Mouse (Mus musculus) embryo, embryonic 10.5 days (tissue): Measurements from ENCODE around the gene Ctdspl.

Source experiments
- DNase-seq: peaks from one replicate; pipeline ENCODE4 v3.0.0-alpha.2; 2015; ENCODE audit warnings: low spot score

Ctdspl gene

GRCm38 (mm10) chr9:118990490-118990889 is 64.2 kb downstream of the Ctdspl start:
- DNase-seq, result no peak

GRCm38 (mm10) chr9:118991750-118992585 is 65.7 kb downstream of the Ctdspl start:
- DNase-seq, result no peak

DNA sequence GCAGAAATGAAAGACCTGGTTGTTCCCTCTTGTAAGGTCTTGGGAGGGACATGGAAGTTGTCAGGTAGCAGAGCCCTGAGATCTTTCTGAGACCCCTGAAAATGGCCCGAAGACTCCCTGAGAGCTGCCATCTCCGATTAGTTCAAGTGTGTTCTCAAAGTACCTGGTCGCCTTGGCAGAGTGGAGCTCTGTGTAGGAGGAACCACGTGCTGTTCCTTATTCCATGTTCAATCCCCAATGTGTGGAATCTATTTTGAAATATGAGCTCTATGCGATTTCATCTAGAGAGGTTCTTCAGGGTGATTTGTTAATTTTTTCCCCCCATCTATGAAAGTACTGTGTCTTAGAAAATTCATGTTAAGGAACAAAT is 66.3 kb downstream of the Ctdspl start:
- DNase-seq, result no peak

DNA sequence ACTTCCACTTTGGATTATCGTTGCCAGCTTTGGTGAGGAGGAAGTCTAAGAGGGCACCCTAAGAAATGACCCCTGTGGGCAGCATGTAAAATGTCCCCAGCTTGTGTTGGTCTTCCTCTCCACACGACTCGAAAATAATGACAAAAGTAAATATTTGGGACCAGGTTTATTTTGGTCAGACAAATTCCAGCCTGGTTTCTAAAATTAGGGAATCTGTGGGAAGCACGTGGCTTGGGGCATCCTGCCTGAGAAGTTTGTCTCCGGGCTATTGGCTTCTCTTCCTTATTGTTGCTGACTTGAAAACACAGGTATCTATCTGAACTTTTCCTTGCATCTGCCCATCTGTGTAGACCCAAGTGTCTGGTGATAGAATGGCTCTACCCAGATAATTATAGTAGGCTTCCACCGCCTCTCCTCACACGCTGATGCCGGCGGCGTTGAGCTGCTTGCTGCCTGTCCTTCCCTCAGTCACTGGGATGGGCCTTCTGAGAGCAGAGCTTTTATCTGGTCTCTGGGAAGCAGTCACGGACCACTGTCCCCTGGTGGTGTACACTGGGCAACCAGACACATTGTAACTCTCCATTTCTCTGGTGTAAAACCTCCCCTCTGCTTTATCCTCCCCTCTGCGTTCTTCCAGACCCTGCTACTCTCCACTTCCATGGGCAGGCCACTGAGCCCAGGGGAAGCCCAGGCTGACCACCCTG is 68.4 kb downstream of the Ctdspl start:
- no peak for DNase-seq

DNA sequence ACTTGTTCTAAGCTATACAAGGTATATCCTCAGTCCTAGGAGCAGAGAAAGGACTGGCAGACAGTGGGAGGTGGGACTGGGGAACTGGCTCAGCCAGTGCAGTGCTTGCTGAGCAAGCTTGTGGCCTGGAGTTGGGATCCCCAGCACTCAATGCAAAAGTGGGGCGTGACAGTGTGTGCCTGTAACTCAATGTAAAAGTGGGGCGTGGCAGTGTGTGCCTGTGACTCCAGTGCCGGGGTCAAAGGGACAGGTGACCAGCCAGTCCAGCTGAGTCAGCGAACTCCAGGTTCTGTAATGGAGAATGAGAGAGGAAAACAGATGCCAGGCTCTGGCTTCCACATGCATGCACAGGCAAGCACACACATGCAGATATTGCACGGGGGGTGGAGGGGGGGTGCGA is 69.3 kb downstream of the Ctdspl start:
- no peak for DNase-seq

DNA sequence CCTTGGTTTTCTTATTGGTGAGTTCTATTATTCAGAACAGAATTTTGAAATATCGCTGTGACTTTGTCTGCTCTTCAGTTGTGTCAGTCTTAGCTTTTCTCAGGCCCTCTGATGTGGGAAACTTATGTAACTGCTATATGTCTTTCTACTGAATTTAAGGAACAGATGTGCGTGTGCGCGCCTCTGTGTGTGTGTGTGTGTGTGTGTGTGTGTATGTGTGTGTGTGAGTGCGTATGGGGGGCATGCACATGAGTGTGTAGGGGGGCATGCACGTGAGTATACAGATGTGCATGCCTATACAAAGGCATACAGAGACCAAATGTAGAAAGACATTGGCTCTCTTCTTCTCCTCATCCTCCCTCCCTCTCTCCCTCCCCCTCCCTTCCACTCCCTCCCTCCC is 71.0 kb downstream of the Ctdspl start:
- DNase-seq, result no peak

GRCm38 (mm10) chr9:119000196-119000595 is 73.9 kb downstream of the Ctdspl start:
- DNase-seq, result no peak

GRCm38 (mm10) chr9:119002267-119002666 is 76.0 kb downstream of the Ctdspl start:
- peak; percentile 18 for DNase-seq

- no peak for DNase-seq
Measured at GRCm38 (mm10) chr9:119003990-119004702, 77.9 kb downstream of the Ctdspl start.

DNA sequence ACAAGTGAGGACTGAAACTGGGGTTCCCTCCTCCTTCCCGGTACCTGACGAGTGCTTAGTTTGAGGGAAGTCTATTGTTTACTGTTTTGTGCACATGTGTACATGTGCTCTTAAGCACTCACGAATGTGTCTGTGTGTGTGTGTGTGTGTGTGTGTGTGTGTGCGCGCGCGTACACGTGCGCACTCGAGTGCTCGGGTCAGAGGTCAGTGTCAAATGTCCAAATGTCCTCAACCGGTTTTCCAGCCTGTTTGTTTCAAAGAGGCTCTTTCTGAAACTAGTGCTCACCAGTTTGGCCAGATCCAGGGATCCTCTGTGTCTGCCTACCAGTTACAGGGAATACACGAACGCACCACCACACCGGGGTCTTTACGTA is 78.4 kb downstream of the Ctdspl start:
- no peak for DNase-seq

GRCm38 (mm10) chr9:119005303-119006029 is 79.2 kb downstream of the Ctdspl start:
- DNase-seq, result no peak

GRCm38 (mm10) chr9:119007266-119007665 is 81.0 kb downstream of the Ctdspl start:
- no peak for DNase-seq

DNA sequence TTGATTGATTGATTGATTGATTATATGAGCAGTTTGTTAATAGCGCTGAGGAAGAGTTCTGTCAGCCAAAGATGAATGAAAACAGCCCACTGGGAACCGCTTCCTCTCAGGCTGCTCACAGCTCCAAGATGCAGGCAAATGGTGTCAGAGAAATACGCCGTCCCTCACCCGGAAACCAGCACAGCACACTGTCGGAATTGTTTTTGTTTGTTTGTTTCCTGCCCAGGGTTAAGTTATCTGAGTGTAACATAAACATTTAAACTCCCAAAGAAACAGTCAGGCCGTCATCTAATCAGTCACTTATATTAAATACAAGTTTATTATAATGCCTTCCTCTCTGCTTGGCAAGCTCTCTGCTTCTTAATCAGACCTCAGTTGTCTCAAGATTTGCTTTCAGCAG is 82.6 kb downstream of the Ctdspl start:
- no peak for DNase-seq

DNA sequence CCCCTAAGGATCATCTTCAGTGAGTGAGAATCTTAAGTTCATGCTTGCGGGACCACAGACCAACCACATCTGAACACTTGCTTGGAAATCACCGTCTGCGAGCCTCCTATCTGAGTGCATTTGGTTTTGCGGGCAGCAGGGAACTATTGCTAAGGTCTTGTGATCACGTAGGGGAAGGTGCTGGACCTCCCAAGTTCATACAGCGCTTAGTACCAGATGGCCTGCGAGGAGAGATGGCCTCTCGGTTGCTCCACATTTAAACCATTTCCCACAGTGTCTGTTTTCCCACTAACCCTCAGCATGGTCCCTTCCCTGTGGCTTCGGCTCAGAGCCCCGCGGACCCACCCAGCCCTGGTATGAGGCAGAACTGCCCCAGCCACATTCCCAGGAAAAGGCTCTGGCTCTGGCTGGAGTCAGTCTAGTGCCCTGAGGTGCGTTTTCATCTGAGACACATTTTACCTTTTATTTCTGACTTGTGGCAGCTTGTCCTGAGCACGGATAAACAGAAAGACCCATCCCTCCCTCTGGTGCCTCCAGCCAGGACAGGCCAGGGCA is 84.0 kb downstream of the Ctdspl start:
- no peak for DNase-seq

- no peak for DNase-seq
Measured at GRCm38 (mm10) chr9:119016785-119017507, 90.7 kb downstream of the Ctdspl start.

- DNase-seq, result no peak
Measured at GRCm38 (mm10) chr9:119021731-119022130, 95.5 kb downstream of the Ctdspl start.

DNA sequence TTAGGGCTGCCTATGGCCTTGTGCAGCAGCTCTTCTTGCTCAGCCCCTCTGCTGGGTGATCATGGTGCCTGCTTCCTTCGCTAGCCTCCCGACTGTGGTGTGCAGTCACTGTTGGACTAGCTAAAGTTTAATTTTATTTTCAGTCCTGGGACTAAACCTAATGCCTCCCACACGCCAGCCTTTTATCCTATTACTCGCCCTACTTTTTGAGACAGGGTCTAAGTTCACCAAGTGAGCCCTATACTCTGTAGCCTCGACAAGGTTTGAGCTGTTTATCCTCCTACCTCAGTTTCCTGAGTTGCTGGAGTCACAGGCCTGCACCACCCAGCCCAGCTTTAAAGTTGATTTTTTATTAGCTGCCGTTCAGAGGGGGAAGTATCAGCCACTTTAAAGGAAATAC is 99.0 kb downstream of the Ctdspl start:
- no peak for DNase-seq

DNA sequence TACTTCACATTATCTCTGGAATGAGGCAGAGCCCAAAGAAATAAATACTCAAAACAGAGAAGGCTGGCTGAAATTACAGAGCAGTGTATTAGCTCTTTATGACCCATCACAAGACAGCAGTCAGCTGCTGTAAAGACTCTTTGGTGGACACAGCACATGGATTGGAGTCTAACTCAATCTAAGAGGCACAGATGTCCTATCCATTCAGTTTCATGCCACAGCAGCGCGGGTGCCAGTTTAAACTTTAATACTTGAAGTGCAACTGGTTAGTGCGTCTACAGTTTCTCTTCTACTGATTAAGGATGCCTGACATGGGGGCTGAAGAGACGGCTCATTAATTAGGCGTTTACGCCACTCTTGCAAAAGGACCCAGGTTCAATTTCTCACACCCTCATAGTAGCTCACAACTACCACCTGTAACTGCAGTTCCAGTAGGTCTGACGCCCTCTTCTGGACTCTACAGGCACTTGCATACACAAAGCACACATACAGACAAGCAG is 99.6 kb downstream of the Ctdspl start:
- DNase-seq, result no peak

DNA sequence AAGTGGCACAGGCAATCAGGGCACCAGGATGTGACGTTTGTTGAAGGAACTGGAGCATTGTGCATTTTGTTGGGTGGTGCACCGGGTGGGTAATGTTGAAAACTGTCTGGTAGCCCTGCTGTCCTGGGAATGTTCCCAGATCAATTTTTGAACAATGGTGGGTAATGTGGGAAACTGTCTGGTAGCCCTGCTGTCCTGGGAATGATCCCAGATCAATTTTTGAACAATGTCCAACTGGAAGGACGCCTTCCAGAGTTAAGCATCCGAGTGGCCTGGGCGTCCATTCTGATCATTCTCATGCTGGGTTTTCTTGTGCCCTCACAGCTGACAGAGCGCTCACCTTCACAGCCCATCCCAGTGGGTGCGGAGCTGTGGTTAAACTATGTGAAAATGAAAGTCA is 101.1 kb downstream of the Ctdspl start:
- DNase-seq, result no peak

GRCm38 (mm10) chr9:119028226-119029195 is 102.3 kb downstream of the Ctdspl start:
- DNase-seq, result no peak
